In the genomic region with DNA sequence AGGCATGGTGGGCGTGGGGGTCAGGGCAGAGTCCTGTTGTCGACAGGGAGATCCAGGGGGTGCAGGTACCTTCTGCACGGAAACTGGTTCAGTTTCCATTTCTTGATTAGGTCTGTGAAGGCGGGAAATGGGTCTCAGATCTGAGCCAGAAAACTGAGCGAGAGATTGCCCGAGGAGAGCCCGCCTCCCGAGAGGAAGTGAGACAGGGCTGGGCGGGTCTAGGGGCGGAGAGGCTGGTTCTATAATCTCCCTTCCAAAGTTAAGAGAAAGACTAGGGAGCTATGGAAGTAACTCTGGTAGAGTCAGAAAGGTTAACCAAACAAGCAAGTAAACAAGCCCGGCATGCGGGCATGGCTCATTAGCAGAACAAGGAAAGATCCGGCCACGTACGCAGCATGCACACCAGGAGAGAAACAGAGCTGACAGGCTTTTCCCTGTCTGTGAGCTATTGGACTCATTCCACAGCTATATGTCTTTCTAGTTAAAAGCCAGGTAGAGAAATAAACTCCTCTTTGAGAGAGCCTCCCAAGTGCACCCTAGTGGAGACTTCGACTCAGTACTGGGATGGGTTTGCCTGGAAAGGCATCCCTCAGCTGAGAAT, we compare ENCODE assay signal across 8 mouse cellular contexts. TPM values are rescaled to one million over a fixed set of nuclear protein-coding genes. Genes with fewer than 3 reads are reported as not detected.
DNase-seq lines count a peak whose midpoint lies in the region; ATAC-seq lines count a peak whose summit lies in the region.

Pml (minus strand) TSS at position 195 of the 601 bp plus-strand sequence.

- H3K27me3 ChIP-seq in embryonic facial prominence, embryonic 15.5 days: no peaks in the 10 kb centered on the region
- H3K27me3 ChIP-seq in heart, embryonic 12.5 days (replicated peaks): no peaks in the 10 kb centered on the region
- no peaks in the 10 kb centered on the region for H3K27me3 ChIP-seq in kidney, embryonic 16.5 days (ENCODE audit: insufficient read depth, low read length)
- H3K27me3 ChIP-seq in liver, embryonic 12.5 days (replicated peaks): no peaks in the 10 kb centered on the region
- no peaks in the 10 kb centered on the region for H3K27me3 ChIP-seq in stomach, embryonic 15.5 days (replicated peaks)

- peak within 1 kb of the TSS; percentile 46 for H3K4me3 ChIP-seq in embryonic facial prominence, embryonic 15.5 days (replicated peaks)
- peak within 1 kb of the TSS; percentile 58 for H3K4me3 ChIP-seq in heart, embryonic 12.5 days
- peak within 1 kb of the TSS; percentile 74 for H3K4me3 ChIP-seq in kidney, embryonic 16.5 days (ENCODE audit: low read length)
- H3K4me3 ChIP-seq in liver, embryonic 12.5 days: peak within 1 kb of the TSS; percentile 83
- peak within 1 kb of the TSS; percentile 59 for H3K4me3 ChIP-seq in stomach, embryonic 15.5 days (replicated peaks)

- peak; percentile 77 for DNase-seq in A20 (ENCODE audit: low read depth, low spot score)
- DNase-seq in adrenal gland, postnatal 36 days: peak; percentile 89 to 92
- peak; percentile 49 to 62 for DNase-seq in natural killer cell, adult 2 months (ENCODE audit: low spot score in 2 of 2)

- H3K36me3 ChIP-seq in embryonic facial prominence, embryonic 15.5 days: no peaks in the 10 kb centered on the region
- peaks cover 6% of the 10 kb centered on the region for H3K36me3 ChIP-seq in heart, embryonic 12.5 days
- no peaks in the 10 kb centered on the region for H3K36me3 ChIP-seq in kidney, embryonic 16.5 days (ENCODE audit: insufficient read depth, low read length)
- peaks cover 19% of the 10 kb centered on the region for H3K36me3 ChIP-seq in liver, embryonic 12.5 days
- no peaks in the 10 kb centered on the region; the same call in 1 of the 2 replicates for H3K36me3 ChIP-seq in stomach, embryonic 15.5 days

- H3K27ac ChIP-seq in embryonic facial prominence, embryonic 15.5 days (replicated peaks): peak within 1 kb of the TSS; percentile 92
- peak within 1 kb of the TSS; percentile 85 for H3K27ac ChIP-seq in heart, embryonic 12.5 days (ENCODE audit: poor library complexity, severe bottlenecking)
- peak within 1 kb of the TSS; percentile 92 for H3K27ac ChIP-seq in kidney, embryonic 16.5 days (ENCODE audit: low read length)
- peak within 1 kb of the TSS; percentile 96 for H3K27ac ChIP-seq in liver, embryonic 12.5 days
- peak within 1 kb of the TSS; percentile 97 for H3K27ac ChIP-seq in stomach, embryonic 15.5 days

- under 1% methylated on average over 16 of the region's 16 CpGs for WGBS in embryonic facial prominence, embryonic 15.5 days
- WGBS in heart, embryonic 12.5 days: under 1% methylated on average over 16 of the region's 16 CpGs
- WGBS in kidney, embryonic 16.5 days: under 1% methylated on average over 16 of the region's 16 CpGs
- WGBS in liver, embryonic 12.5 days (ENCODE audit: insufficient replicate concordance): 2% methylated on average over 16 of the region's 16 CpGs
- under 1% methylated on average over 16 of the region's 16 CpGs for WGBS in stomach, embryonic 15.5 days

- H3K9ac ChIP-seq in embryonic facial prominence, embryonic 15.5 days: peak within 1 kb of the TSS; percentile 35; the same call in 1 of the 2 replicates
- H3K9ac ChIP-seq in heart, embryonic 12.5 days: peak within 1 kb of the TSS; percentile 87
- peak within 1 kb of the TSS; percentile 84 for H3K9ac ChIP-seq in kidney, embryonic 16.5 days (replicated peaks; ENCODE audit: low read length)
- peak within 1 kb of the TSS; percentile 91 for H3K9ac ChIP-seq in liver, embryonic 12.5 days
- peak within 1 kb of the TSS; percentile 61 for H3K9ac ChIP-seq in stomach, embryonic 15.5 days

- H3K4me1 ChIP-seq in embryonic facial prominence, embryonic 15.5 days: peaks cover 39% of the 10 kb centered on the region
- H3K4me1 ChIP-seq in heart, embryonic 12.5 days (replicated peaks): peaks cover 40% of the 10 kb centered on the region
- peaks cover 40% of the 10 kb centered on the region for H3K4me1 ChIP-seq in kidney, embryonic 16.5 days (ENCODE audit: insufficient read depth, low read length)
- H3K4me1 ChIP-seq in liver, embryonic 12.5 days: peaks cover 62% of the 10 kb centered on the region
- peaks cover 18% of the 10 kb centered on the region for H3K4me1 ChIP-seq in stomach, embryonic 15.5 days

- no peaks in the 10 kb centered on the region for H3K9me3 ChIP-seq in embryonic facial prominence, embryonic 15.5 days (replicated peaks)
- H3K9me3 ChIP-seq in heart, embryonic 12.5 days (replicated peaks): no peaks in the 10 kb centered on the region
- no peaks in the 10 kb centered on the region for H3K9me3 ChIP-seq in kidney, embryonic 16.5 days (ENCODE audit: low read length)
- no peaks in the 10 kb centered on the region for H3K9me3 ChIP-seq in liver, embryonic 12.5 days (replicated peaks)
- no peaks in the 10 kb centered on the region for H3K9me3 ChIP-seq in stomach, embryonic 15.5 days

- H3K4me2 ChIP-seq in embryonic facial prominence, embryonic 15.5 days (replicated peaks): peak within 1 kb of the TSS; percentile 52
- peak within 1 kb of the TSS; percentile 72 for H3K4me2 ChIP-seq in heart, embryonic 12.5 days
- peak within 1 kb of the TSS; percentile 88 for H3K4me2 ChIP-seq in kidney, embryonic 16.5 days (replicated peaks; ENCODE audit: low read depth, low read length)
- H3K4me2 ChIP-seq in liver, embryonic 12.5 days: peak within 1 kb of the TSS; percentile 94
- H3K4me2 ChIP-seq in stomach, embryonic 15.5 days: peak within 1 kb of the TSS; percentile 66

- peak; percentile 56; the same call in 1 of the 2 replicates for ATAC-seq in embryonic facial prominence, embryonic 15.5 days (ENCODE audit: insufficient number of reproducible peaks, low FRiP score, low TSS enrichment, low read depth)
- ATAC-seq in heart, embryonic 12.5 days (ENCODE audit: insufficient number of reproducible peaks, low FRiP score): peak; percentile 62
- peak; percentile 67 for ATAC-seq in kidney, embryonic 16.5 days (ENCODE audit: low FRiP score, low TSS enrichment)
- peak; percentile 74 for ATAC-seq in liver, embryonic 12.5 days
- ATAC-seq in stomach, embryonic 15.5 days (ENCODE audit: insufficient read depth, low FRiP score, low read depth): peak; percentile 65

RNA-seq across cellular contexts. Expression of gene Pml, which starts in this region (rescaled TPM):
- total RNA-seq in adrenal gland, postnatal 36 days (2021): 10 to 100 TPM; 22.4 to 24.2 TPM
- 14.5 and 17.0 TPM in 2 replicates for polyA plus RNA-seq in embryonic facial prominence, embryonic 15.5 days (2015; fragmentation: Nextera tagmentation; extraction: Ambion mirVana)
- polyA plus RNA-seq in heart, embryonic 12.5 days (2016; fragmentation: Nextera tagmentation; extraction: Ambion mirVana): 15.2 and 15.5 TPM in 2 replicates
- polyA plus RNA-seq in kidney, embryonic 16.5 days (2015; fragmentation: Nextera tagmentation; extraction: Ambion mirVana): 26.7 TPM in 2 replicates
- 24.4 and 26.5 TPM in 2 replicates for polyA plus RNA-seq in liver, embryonic 12.5 days (2016; fragmentation: Nextera tagmentation; extraction: Ambion mirVana)
- polyA plus RNA-seq in stomach, embryonic 15.5 days (2015; fragmentation: Nextera tagmentation; extraction: Ambion mirVana): 15.5 and 19.6 TPM in 2 replicates

Comparison
In these comparisons a context has a peak if more than half of its experiments do, and no peak if none do; other contexts are left out.
1. Peak in every context shown above with its lines: DNase-seq, ATAC-seq, H3K4me3 ChIP-seq and H3K27ac ChIP-seq.
2. H3K9ac ChIP-seq: peak in every context shown above with its lines; median percentile 91 in liver, embryonic 12.5 days; 87 in heart, embryonic 12.5 days; 84 in kidney, embryonic 16.5 days; 61 in stomach, embryonic 15.5 days; 35 in embryonic facial prominence, embryonic 15.5 days.